Mouse (Mus musculus): ENCODE results near the gene Rasgef1c. TPM values are rescaled to one million over a fixed set of nuclear protein-coding genes. Genes with fewer than 3 reads are reported as not detected.

Gene Rasgef1c
- polyA plus RNA-seq, 1 experiment: not detected

- Histone ChIP-seq H3K27me3 (ENCODE audit: control insufficient read depth, insufficient read depth, insufficient read length) (peaks cover 13% of the 10 kb centered on the region), H3K79me2 (ENCODE audit: control insufficient read depth, insufficient read depth) (no peaks in the 10 kb centered on the region), H3ac (ENCODE audit: control insufficient read depth, insufficient read length, low read depth) (no peak overlapping the region), H3K4me3 (ENCODE audit: insufficient read depth, poor library complexity, severe bottlenecking) (no peak overlapping the region), H3K36me3 (ENCODE audit: control insufficient read depth, insufficient read depth) (no peaks in the 10 kb centered on the region), H3K79me3 (ENCODE audit: low read depth) (no peaks in the 10 kb centered on the region)
- TF ChIP-seq FOSL1 (IDR thresholded peaks at IDR 0.05; ENCODE audit: insufficient read depth, low read length, poor library complexity, severe bottlenecking): no peak
- TF ChIP-seq MAX (IDR thresholded peaks at IDR 0.05): no peak
- TF ChIP-seq CEBPB (IDR thresholded peaks at IDR 0.05; ENCODE audit: low read depth): no peak
- no peak for TF ChIP-seq MYOG (IDR thresholded peaks at IDR 0.05; ENCODE audit: control insufficient read depth, extremely low read depth, insufficient read length)
- TF ChIP-seq USF1 (IDR thresholded peaks at IDR 0.05; ENCODE audit: low read depth): no peak
- no peak for TF ChIP-seq MYOD1 (IDR thresholded peaks at IDR 0.05; ENCODE audit: control insufficient read depth, insufficient read length, low read depth)
- no peak for TF ChIP-seq CTCF (IDR thresholded peaks at IDR 0.05; ENCODE audit: control insufficient read depth, insufficient read depth, insufficient read length)
Measured at GRCm38 (mm10) chr11:49977963-49978568, 76.4 kb downstream of the Rasgef1c start.

GRCm38 (mm10) chr11:49978935-49979334, 77.3 kb downstream of the Rasgef1c start:
- no peaks in the 10 kb centered on the region for H3K79me2 ChIP-seq (ENCODE audit: control insufficient read depth, insufficient read depth)
- no peak overlapping the region for H3ac ChIP-seq (ENCODE audit: control insufficient read depth, insufficient read length, low read depth)
- H3K4me3 ChIP-seq (ENCODE audit: insufficient read depth, poor library complexity, severe bottlenecking): no peak overlapping the region
- no peaks in the 10 kb centered on the region for H3K36me3 ChIP-seq (ENCODE audit: control insufficient read depth, insufficient read depth)
- no peaks in the 10 kb centered on the region for H3K79me3 ChIP-seq (ENCODE audit: low read depth)
- H3K27me3 ChIP-seq (ENCODE audit: control insufficient read depth, insufficient read depth, insufficient read length): peaks cover 18% of the 10 kb centered on the region
- TF ChIP-seq FOSL1 (IDR thresholded peaks at IDR 0.05; ENCODE audit: insufficient read depth, low read length, poor library complexity, severe bottlenecking) (no peak), MYOD1 (IDR thresholded peaks at IDR 0.05; ENCODE audit: control insufficient read depth, insufficient read length, low read depth) (no peak), CTCF (IDR thresholded peaks at IDR 0.05; ENCODE audit: control insufficient read depth, insufficient read depth, insufficient read length) (no peak), MAX (IDR thresholded peaks at IDR 0.05) (no peak), MYOG (IDR thresholded peaks at IDR 0.05; ENCODE audit: control insufficient read depth, extremely low read depth, insufficient read length) (no peak), USF1 (IDR thresholded peaks at IDR 0.05; ENCODE audit: low read depth) (no peak), CEBPB (IDR thresholded peaks at IDR 0.05; ENCODE audit: low read depth) (no peak)

- TF ChIP-seq CTCF (IDR thresholded peaks at IDR 0.05; ENCODE audit: control insufficient read depth, insufficient read depth, insufficient read length) (no peak), CEBPB (IDR thresholded peaks at IDR 0.05; ENCODE audit: low read depth) (no peak)
- Histone ChIP-seq H3K27me3 (ENCODE audit: control insufficient read depth, insufficient read depth, insufficient read length) (peaks cover 18% of the 10 kb centered on the region), H3K79me2 (ENCODE audit: control insufficient read depth, insufficient read depth) (no peaks in the 10 kb centered on the region)
Measured at GRCm38 (mm10) chr11:49980681-49981235, 79.1 kb downstream of the Rasgef1c start.

GRCm38 (mm10) chr11:49981321-49981963, 79.8 kb downstream of the Rasgef1c start:
- Histone ChIP-seq H3K27me3 (ENCODE audit: control insufficient read depth, insufficient read depth, insufficient read length) (peaks cover 18% of the 10 kb centered on the region), H3K36me3 (ENCODE audit: control insufficient read depth, insufficient read depth) (no peaks in the 10 kb centered on the region), H3K79me2 (ENCODE audit: control insufficient read depth, insufficient read depth) (no peaks in the 10 kb centered on the region), H3ac (ENCODE audit: control insufficient read depth, insufficient read length, low read depth) (no peak overlapping the region), H3K79me3 (ENCODE audit: low read depth) (no peaks in the 10 kb centered on the region), H3K4me3 (ENCODE audit: insufficient read depth, poor library complexity, severe bottlenecking) (no peak overlapping the region)
- no peak for TF ChIP-seq FOSL1 (IDR thresholded peaks at IDR 0.05; ENCODE audit: insufficient read depth, low read length, poor library complexity, severe bottlenecking)
- TF ChIP-seq MAX (IDR thresholded peaks at IDR 0.05): no peak
- no peak for TF ChIP-seq MYOD1 (IDR thresholded peaks at IDR 0.05; ENCODE audit: control insufficient read depth, insufficient read length, low read depth)
- TF ChIP-seq USF1 (IDR thresholded peaks at IDR 0.05; ENCODE audit: low read depth): no peak
- TF ChIP-seq CEBPB (IDR thresholded peaks at IDR 0.05; ENCODE audit: low read depth): no peak
- no peak for TF ChIP-seq CTCF (IDR thresholded peaks at IDR 0.05; ENCODE audit: control insufficient read depth, insufficient read depth, insufficient read length)
- TF ChIP-seq MYOG (IDR thresholded peaks at IDR 0.05; ENCODE audit: control insufficient read depth, extremely low read depth, insufficient read length): no peak

More at GRCm38 (mm10) chr11:49980681-49981235, 79.1 kb downstream of the Rasgef1c start:
- no peak overlapping the region for H3ac ChIP-seq (ENCODE audit: control insufficient read depth, insufficient read length, low read depth)
- H3K79me3 ChIP-seq (ENCODE audit: low read depth): no peaks in the 10 kb centered on the region
- no peak overlapping the region for H3K4me3 ChIP-seq (ENCODE audit: insufficient read depth, poor library complexity, severe bottlenecking)
- H3K36me3 ChIP-seq (ENCODE audit: control insufficient read depth, insufficient read depth): no peaks in the 10 kb centered on the region

GRCm38 (mm10) chr11:49982094-49982493, 80.5 kb downstream of the Rasgef1c start:
- H3K79me2 ChIP-seq (ENCODE audit: control insufficient read depth, insufficient read depth): no peaks in the 10 kb centered on the region
- H3K4me3 ChIP-seq (ENCODE audit: insufficient read depth, poor library complexity, severe bottlenecking): no peak overlapping the region
- peaks cover 18% of the 10 kb centered on the region for H3K27me3 ChIP-seq (ENCODE audit: control insufficient read depth, insufficient read depth, insufficient read length)
- H3K36me3 ChIP-seq (ENCODE audit: control insufficient read depth, insufficient read depth): no peaks in the 10 kb centered on the region
- H3K79me3 ChIP-seq (ENCODE audit: low read depth): no peaks in the 10 kb centered on the region
- no peak overlapping the region for H3ac ChIP-seq (ENCODE audit: control insufficient read depth, insufficient read length, low read depth)
- TF ChIP-seq MYOG (IDR thresholded peaks at IDR 0.05; ENCODE audit: control insufficient read depth, extremely low read depth, insufficient read length) (no peak), FOSL1 (IDR thresholded peaks at IDR 0.05; ENCODE audit: insufficient read depth, low read length, poor library complexity, severe bottlenecking) (no peak), MYOD1 (IDR thresholded peaks at IDR 0.05; ENCODE audit: control insufficient read depth, insufficient read length, low read depth) (no peak), MAX (IDR thresholded peaks at IDR 0.05) (no peak), CEBPB (IDR thresholded peaks at IDR 0.05; ENCODE audit: low read depth) (no peak), USF1 (IDR thresholded peaks at IDR 0.05; ENCODE audit: low read depth) (no peak), CTCF (IDR thresholded peaks at IDR 0.05; ENCODE audit: control insufficient read depth, insufficient read depth, insufficient read length) (no peak)

Measured in C2C12 (cell line).